Mouse (Mus musculus) intestine, postnatal 0 days (tissue): ENCODE results near the gene Hyal1. TPM values are rescaled to one million over a fixed set of nuclear protein-coding genes. Genes with fewer than 3 reads are reported as not detected.
A peak's percentile ranks its signal among the peaks of the same experiment; 100 is the strongest.

Experiments used
- ATAC-seq: fragments of 200-750 bp; cut with Nextera tagmentation; 2 replicates; pipeline ENCODE4 v1.8.0; 2017; ENCODE audit warnings: mild to moderate bottlenecking, moderate TSS enrichment, moderate library complexity
- H3K27ac ChIP-seq: fragments of 300-500 bp; sonication (generic); 2 replicates; pipeline ENCODE4 v1.5.1; 2014; ENCODE audit warnings: mild to moderate bottlenecking, low read depth, low read length, moderate library complexity
- H3K27me3 ChIP-seq: fragments of 300-500 bp; sonication (generic); replicated peaks from 2 replicates; pipeline ENCODE4 v1.6.1; 2014; ENCODE audit warnings: low read length, mixed read lengths; ENCODE audit not compliant: control insufficient read depth, insufficient read depth
- H3K36me3 ChIP-seq: fragments of 300-500 bp; sonication (generic); 2 replicates; pipeline ENCODE4 v1.6.1; 2014; ENCODE audit warnings: mild to moderate bottlenecking, moderate library complexity; ENCODE audit not compliant: control insufficient read depth, insufficient read depth
- H3K4me1 ChIP-seq: fragments of 300-500 bp; sonication (generic); replicated peaks from 2 replicates; pipeline ENCODE4 v1.6.1; 2014; ENCODE audit warnings: antibody characterized with exemption, low read length, mixed read lengths; ENCODE audit not compliant: control insufficient read depth, insufficient read depth
- H3K4me2 ChIP-seq: fragments of 300-500 bp; sonication (generic); replicated peaks from 2 replicates; pipeline ENCODE4 v1.6.1; 2014; ENCODE audit warnings: low read depth, mild to moderate bottlenecking, moderate library complexity
- H3K4me3 ChIP-seq: fragments of 300-500 bp; sonication (generic); 2 replicates; pipeline ENCODE4 v1.5.1; 2014; ENCODE audit warnings: low read depth, low read length
- H3K9ac ChIP-seq: fragments of 300-500 bp; sonication (generic); 2 replicates; pipeline ENCODE4 v1.6.1; 2014; ENCODE audit warnings: mild to moderate bottlenecking, low read depth, low read length
- H3K9me3 ChIP-seq: fragments of 300-500 bp; sonication (generic); 2 replicates; pipeline ENCODE4 v1.6.1; 2016; ENCODE audit warnings: mixed run types; ENCODE audit not compliant: control insufficient read depth
- CTCF ChIP-seq: sonication (generic); IDR thresholded peaks from 2 replicates; pipeline ENCODE4 v1.5.1; 2016; ENCODE audit warnings: low read depth, mild to moderate bottlenecking, control low read depth, antibody characterized with exemption, moderate library complexity
- WGBS: fragments of 180-500 bp; shearing (Covaris S2); extraction: QIAGEN DNeasy Blood & Tissue Kit; methylation state at CpG from one replicate; pipeline ENCODE4 v1.1.7; 2014; 5-methylcytosine and 5-hydroxymethylcytosine counted together
- polyA plus RNA-seq: library from polyadenylated mRNA; unstranded; fragments of >200 nt; fragmentation: Nextera tagmentation; extraction: Ambion mirVana; gene quantifications from 2 replicates; pipeline ENCODE4 v1.2.1, GENCODE M21; 2015

Hyal1 gene
- polyA plus RNA-seq = 2.4 and 2.8 TPM in 2 replicates

GRCm38 (mm10) chr9:107576357-107577107 lies at the start of gene Hyal1:
Gene Hyal1 (plus strand): TSS chr9:107576927.
- TF ChIP-seq CTCF = no peak
- Histone ChIP-seq H3K9ac (peak within 1 kb of the TSS; percentile 8; the same call in 1 of the 2 replicates), H3K36me3 (peaks cover 19% of the 10 kb centered on the region; the same call in 1 of the 2 replicates), H3K27me3 (no peaks in the 10 kb centered on the region), H3K4me3 (peak within 1 kb of the TSS; percentile 31), H3K27ac (peak within 1 kb of the TSS; percentile 55), H3K4me2 (peak within 1 kb of the TSS; percentile 59), H3K4me1 (peaks cover 9% of the 10 kb centered on the region), H3K9me3 (no peaks in the 10 kb centered on the region)
- WGBS = 9% methylated on average over 16 of the region's 16 CpGs
- peak; percentile 52 for ATAC-seq

GRCm38 (mm10) chr9:107533791-107534407 lies 42.8 kb upstream of the Hyal1 start, which contains the start of gene Tmem115:
Gene Tmem115 (plus strand): TSS chr9:107533945.
- H3K9me3 ChIP-seq = no peaks in the 10 kb centered on the region
- peak; percentile 51 for TF ChIP-seq CTCF
- peak within 1 kb of the TSS; percentile 77 for H3K27ac ChIP-seq
- peaks cover 13% of the 10 kb centered on the region for H3K4me1 ChIP-seq
- H3K4me3 ChIP-seq = peak within 1 kb of the TSS; percentile 86
- no peaks in the 10 kb centered on the region for H3K27me3 ChIP-seq
- peaks cover 14% of the 10 kb centered on the region for H3K36me3 ChIP-seq
- ATAC-seq = peak; percentile 97
- peak within 1 kb of the TSS; percentile 93 for H3K9ac ChIP-seq
- H3K4me2 ChIP-seq = peak within 1 kb of the TSS; percentile 93
- WGBS = under 1% methylated on average over 48 of the region's 48 CpGs

- H3K27ac ChIP-seq = peak overlapping the region; percentile 77
- no peaks in the 10 kb centered on the region for H3K9me3 ChIP-seq
- no peaks in the 10 kb centered on the region for H3K27me3 ChIP-seq
- no peak for TF ChIP-seq CTCF
- peak; percentile 11; the same call in 1 of the 2 replicates for ATAC-seq
- H3K4me3 ChIP-seq = peak overlapping the region; percentile 86
- H3K9ac ChIP-seq = peak overlapping the region; percentile 93
- peaks cover 13% of the 10 kb centered on the region for H3K4me1 ChIP-seq
- H3K4me2 ChIP-seq = peak overlapping the region; percentile 93
- peaks cover 20% of the 10 kb centered on the region for H3K36me3 ChIP-seq
- under 1% methylated on average over 40 of the region's 40 CpGs for WGBS
Measured at GRCm38 (mm10) chr9:107534408-107535202, 42.1 kb upstream of the Hyal1 start.

- H3K27ac ChIP-seq = no peak overlapping the region
- WGBS = 92% methylated on average over 7 of the region's 7 CpGs
- ATAC-seq = no peak
- H3K4me1 ChIP-seq = peaks cover 13% of the 10 kb centered on the region
- no peaks in the 10 kb centered on the region for H3K9me3 ChIP-seq
- H3K4me2 ChIP-seq = no peak overlapping the region
- H3K27me3 ChIP-seq = no peaks in the 10 kb centered on the region
- peaks cover 26% of the 10 kb centered on the region for H3K36me3 ChIP-seq
- no peak overlapping the region for H3K9ac ChIP-seq
- H3K4me3 ChIP-seq = no peak overlapping the region
- TF ChIP-seq CTCF = no peak
Measured at GRCm38 (mm10) chr9:107538231-107538630, 38.5 kb upstream of the Hyal1 start.

- Histone ChIP-seq H3K4me1 (peaks cover 13% of the 10 kb centered on the region), H3K4me2 (no peak overlapping the region), H3K27me3 (no peaks in the 10 kb centered on the region), H3K9ac (no peak overlapping the region), H3K9me3 (no peaks in the 10 kb centered on the region), H3K27ac (no peak overlapping the region), H3K36me3 (peaks cover 26% of the 10 kb centered on the region), H3K4me3 (no peak overlapping the region)
- WGBS = 94% methylated on average over 3 of the region's 3 CpGs
- ATAC-seq = no peak
- TF ChIP-seq CTCF = no peak
Measured at GRCm38 (mm10) chr9:107538711-107539110, 38.0 kb upstream of the Hyal1 start.

- Histone ChIP-seq H3K9me3 (no peaks in the 10 kb centered on the region), H3K36me3 (peaks cover 38% of the 10 kb centered on the region), H3K9ac (no peak overlapping the region), H3K27me3 (no peaks in the 10 kb centered on the region), H3K4me1 (peaks cover 13% of the 10 kb centered on the region), H3K4me3 (no peak overlapping the region), H3K27ac (no peak overlapping the region), H3K4me2 (no peak overlapping the region)
- WGBS = 96% methylated on average over 8 of the region's 8 CpGs
- no peak for ATAC-seq
- TF ChIP-seq CTCF = no peak
Measured at GRCm38 (mm10) chr9:107539940-107540339, 36.8 kb upstream of the Hyal1 start.
